Mouse (Mus musculus) small intestine, adult 2 months (tissue): ENCODE measurements around the gene Lancl3.

ENCODE experiments used
- CTCF ChIP-seq: fragments of 200-500 bp; IDR thresholded peaks from 2 replicates; pipeline ENCODE4 v1.5.1; 2012; ENCODE audit warnings: low read depth, mild to moderate bottlenecking, control low read depth, inconsistent platforms, low read length, moderate library complexity, mixed read lengths; ENCODE audit not compliant: insufficient replicate concordance, insufficient read length; ENCODE audit errors: extremely low read depth
- POLR2A ChIP-seq: fragments of 200-500 bp; IDR thresholded peaks from 2 replicates; pipeline ENCODE4 v1.6.1; 2012; ENCODE audit warnings: low read depth, mild to moderate bottlenecking, control low read depth, inconsistent platforms, low read length, moderate library complexity

GRCm38 (mm10) chrX:9240737-9241591 is 41.3 kb downstream of the Lancl3 start:
- TF ChIP-seq CTCF (no peak), POLR2A (no peak)
